Mouse (Mus musculus): ENCODE data around the gene Cdh3. TPM values are rescaled to one million over a fixed set of nuclear protein-coding genes. Genes with fewer than 3 reads are reported as not detected.
"Not testable (repeated sequence)": the region's sequence is repeated elsewhere in the genome, so short reads cannot be mapped to it uniquely, and the experiment has no call there.

Cdh3 gene
- total and polyA plus RNA-seq, 3 experiments = not detected

DNA sequence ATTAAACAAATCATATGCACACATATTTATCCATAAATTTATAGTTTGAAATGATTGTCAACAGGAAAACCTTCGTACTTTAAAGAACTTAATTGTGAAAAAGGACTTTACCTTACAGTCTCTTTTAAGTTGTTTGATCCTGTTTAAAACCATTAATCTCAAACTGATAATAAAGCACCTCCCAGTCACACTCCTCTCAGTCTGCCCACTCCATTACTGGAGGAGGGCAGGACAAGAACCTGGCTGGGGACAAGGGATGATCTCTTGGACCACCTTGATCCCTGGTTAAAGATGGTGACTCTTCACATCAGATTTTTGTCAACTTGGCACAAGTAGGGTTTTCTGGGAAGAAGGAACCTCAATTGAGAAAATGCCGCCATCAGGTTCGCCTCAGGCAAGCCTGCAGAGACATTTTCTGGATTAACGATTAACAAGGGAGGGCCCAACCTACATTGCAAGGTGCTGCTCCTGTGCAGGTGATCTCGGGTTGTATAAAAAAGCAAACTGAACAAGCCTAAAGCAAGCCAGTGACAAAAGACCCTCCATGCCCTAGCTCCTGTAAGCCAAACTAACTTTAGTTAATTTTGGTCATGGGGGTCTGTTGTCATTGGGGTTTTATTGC lies 61.0 kb downstream of the Cdh3 start:
- no peaks in the 10 kb centered on the region for H3K9me3 ChIP-seq (replicated peaks; ENCODE audit: low read length)
- H3K79me2 ChIP-seq (replicated peaks; ENCODE audit: control insufficient read depth, extremely low read depth, insufficient read depth, poor library complexity, severe bottlenecking) = no peaks in the 10 kb centered on the region
- DNase-seq (ENCODE audit: extremely low read depth) = no peak
- H3K4me3 ChIP-seq (replicated peaks in 1 of 3; ENCODE audit: low read depth in 2 of 3, low read length in 2 of 3, poor library complexity in 1 of 3) = no peak overlapping the region
- H3K4me1 ChIP-seq (ENCODE audit: control insufficient read depth in 1 of 2, insufficient read depth in 2 of 2) = peaks cover 5 to 20% of the 10 kb centered on the region in 2 experiments; a peak in 3 of 4 replicates
- TF ChIP-seq JUND (conservative IDR thresholded peaks at IDR 0.05; ENCODE audit: low read depth, low read length) (no peak), MAFK (IDR thresholded peaks at IDR 0.05; ENCODE audit: insufficient replicate concordance, low read length) (no peak), SIN3A (IDR thresholded peaks at IDR 0.05; ENCODE audit: low read length) (no peak), BHLHE40 (IDR thresholded peaks at IDR 0.05; ENCODE audit: low read depth, low read length) (no peak), ZNF384 (IDR thresholded peaks at IDR 0.05; ENCODE audit: low read depth, low read length) (no peak), CHD2 (IDR thresholded peaks at IDR 0.05; ENCODE audit: low read length) (no peak), ETS1 (conservative IDR thresholded peaks at IDR 0.05; ENCODE audit: low read depth, low read length) (no peak), USF2 (conservative IDR thresholded peaks at IDR 0.05; ENCODE audit: low read depth, low read length) (no peak), MAZ (IDR thresholded peaks at IDR 0.05; ENCODE audit: low read depth, low read length) (no peak)
- dilution Hi-C loops (cut with MboI; ENCODE audit: extremely low pct_ligation_motif_present, extremely low pct_unique_long_range_greater_than_20kb, low sequenced_read_pairs) = no loop called here
- in situ Hi-C loops (cut with MboI; ENCODE audit: low pct_ligation_motif_present, low pct_unique_long_range_greater_than_20kb, low sequenced_read_pairs) = no loop called here
- peaks cover 1% of the 10 kb centered on the region for H3K27me3 ChIP-seq (replicated peaks)
- H3K27ac ChIP-seq (ENCODE audit: insufficient read depth, low read depth) = no peak overlapping the region
- no peak overlapping the region for H3K4me2 ChIP-seq (ENCODE audit: insufficient read depth, low read depth, poor library complexity, severe bottlenecking)
- H3K36me3 ChIP-seq (replicated peaks in 1 of 2; ENCODE audit: control insufficient read depth in 1 of 2, insufficient read depth in 1 of 2, low read length in 1 of 2) = no peaks in the 10 kb centered on the region
- H3K9ac ChIP-seq (ENCODE audit: insufficient read depth, low read depth) = no peak overlapping the region

- H3K4me3 ChIP-seq (replicated peaks in 1 of 3; ENCODE audit: low read depth in 2 of 3, low read length in 2 of 3, poor library complexity in 1 of 3); H3K27me3 ChIP-seq (replicated peaks); DNase-seq (ENCODE audit: extremely low read depth); H3K9me3 ChIP-seq (replicated peaks; ENCODE audit: low read length); H3K9ac ChIP-seq (ENCODE audit: insufficient read depth, low read depth); H3K79me2 ChIP-seq (replicated peaks; ENCODE audit: control insufficient read depth, extremely low read depth, insufficient read depth, poor library complexity, severe bottlenecking); H3K36me3 ChIP-seq (replicated peaks in 1 of 2; ENCODE audit: control insufficient read depth in 1 of 2, insufficient read depth in 1 of 2, low read length in 1 of 2); in situ Hi-C loops (cut with MboI; ENCODE audit: low pct_ligation_motif_present, low pct_unique_long_range_greater_than_20kb, low sequenced_read_pairs); H3K27ac ChIP-seq (ENCODE audit: insufficient read depth, low read depth); H3K4me2 ChIP-seq (ENCODE audit: insufficient read depth, low read depth, poor library complexity, severe bottlenecking); dilution Hi-C loops (cut with MboI; ENCODE audit: extremely low pct_ligation_motif_present, extremely low pct_unique_long_range_greater_than_20kb, low sequenced_read_pairs): not testable (repeated sequence)
- peaks cover 5 to 22% of the 10 kb centered on the region in 2 experiments; a peak in 3 of 4 replicates for H3K4me1 ChIP-seq (ENCODE audit: control insufficient read depth in 1 of 2, insufficient read depth in 2 of 2)
These were observed 61.5 kb downstream of the Cdh3 start for GRCm38 (mm10) chr8:106572175-106572574.

DNA sequence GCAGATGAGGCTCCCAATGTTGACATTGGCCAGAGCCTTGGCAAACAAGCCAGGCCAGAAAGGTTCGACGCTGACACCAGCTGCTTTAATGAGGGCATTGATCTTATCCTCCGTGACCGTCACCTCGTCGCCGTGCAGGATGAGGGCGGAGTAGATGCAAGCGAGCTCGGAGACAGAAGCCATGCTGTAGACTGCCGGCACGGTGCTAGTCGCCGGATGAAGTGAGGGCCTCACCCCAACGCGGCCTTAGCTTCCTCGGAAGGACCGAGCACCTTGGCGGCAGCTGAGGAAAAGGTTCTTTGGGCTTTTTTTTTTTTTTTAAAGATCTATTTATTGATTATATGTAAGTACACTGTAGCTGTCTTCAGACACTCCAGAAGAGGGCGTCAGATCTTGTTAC lies 62.5 kb downstream of the Cdh3 start, which contains the start of gene Gm10073:
Gene Gm10073 (minus strand): TSS at position 294 of the 400 bp plus-strand sequence.
- H3K79me2 ChIP-seq (replicated peaks; ENCODE audit: control insufficient read depth, extremely low read depth, insufficient read depth, poor library complexity, severe bottlenecking); H3K27ac ChIP-seq (ENCODE audit: insufficient read depth, low read depth); H3K27me3 ChIP-seq (replicated peaks); H3K9ac ChIP-seq (ENCODE audit: insufficient read depth, low read depth); H3K9me3 ChIP-seq (replicated peaks; ENCODE audit: low read length); in situ Hi-C loops (cut with MboI; ENCODE audit: low pct_ligation_motif_present, low pct_unique_long_range_greater_than_20kb, low sequenced_read_pairs); H3K4me3 ChIP-seq (replicated peaks in 1 of 3; ENCODE audit: low read depth in 2 of 3, low read length in 2 of 3, poor library complexity in 1 of 3); H3K4me2 ChIP-seq (ENCODE audit: insufficient read depth, low read depth, poor library complexity, severe bottlenecking); H3K36me3 ChIP-seq (replicated peaks in 1 of 2; ENCODE audit: control insufficient read depth in 1 of 2, insufficient read depth in 1 of 2, low read length in 1 of 2); dilution Hi-C loops (cut with MboI; ENCODE audit: extremely low pct_ligation_motif_present, extremely low pct_unique_long_range_greater_than_20kb, low sequenced_read_pairs); DNase-seq (ENCODE audit: extremely low read depth): not testable (repeated sequence)
- peaks cover 5 to 27% of the 10 kb centered on the region in 2 experiments; a peak in 3 of 4 replicates for H3K4me1 ChIP-seq (ENCODE audit: control insufficient read depth in 1 of 2, insufficient read depth in 2 of 2)

Measured in CH12.LX (cell line).